Mouse (Mus musculus) liver, adult (tissue): ENCODE measurements around the gene Ranbp9.

ENCODE experiments used
- GATA4 ChIP-seq: IDR thresholded peaks from 2 replicates; pipeline ENCODE4 v1.6.1; 2014; ENCODE audit warnings: mild to moderate bottlenecking, low read length; ENCODE audit not compliant: insufficient replicate concordance

Gene Ranbp9

DNA sequence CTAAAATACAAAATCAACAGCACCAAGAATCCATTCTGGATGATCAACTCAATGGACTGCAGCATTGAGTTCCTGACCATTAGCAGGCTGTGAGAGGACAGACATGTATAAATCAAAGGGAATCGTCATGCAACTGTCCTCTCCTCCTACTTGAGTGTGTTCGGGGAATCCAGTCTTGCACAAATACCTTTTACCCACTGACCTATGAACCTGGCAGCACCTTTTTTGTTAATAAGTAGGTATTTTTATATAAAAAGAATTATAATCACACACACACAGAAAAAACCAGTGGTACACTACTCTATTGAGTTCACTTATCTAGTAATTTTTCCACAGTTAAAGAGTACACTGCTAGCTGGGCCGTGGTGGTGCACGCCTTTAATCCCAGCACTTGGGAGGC, 37.4 kb downstream of the Ranbp9 start:
- TF ChIP-seq GATA4, result no peak

DNA sequence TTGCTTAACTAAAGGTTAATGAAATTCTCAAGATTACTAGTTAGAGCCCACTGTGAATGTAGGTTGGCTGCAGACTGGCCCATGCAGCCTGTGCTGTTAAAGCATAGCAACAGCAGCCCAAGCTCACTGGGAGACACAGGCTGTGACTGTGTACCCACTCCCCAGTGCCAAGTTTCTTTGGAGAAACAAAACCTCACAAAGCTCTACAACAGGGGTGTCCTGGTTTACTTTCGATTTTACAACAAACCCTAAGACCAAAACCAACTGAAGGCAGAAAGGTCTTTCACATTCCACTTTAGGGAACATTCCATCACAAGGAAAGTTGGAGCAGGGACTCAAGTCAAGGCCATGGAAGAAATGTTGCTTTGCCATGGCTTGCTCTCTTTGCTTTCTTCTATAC, 38.5 kb downstream of the Ranbp9 start:
- no peak for TF ChIP-seq GATA4

- TF ChIP-seq GATA4, result no peak
Observed at GRCm38 (mm10) chr13:43440376-43440775, 40.7 kb downstream of the Ranbp9 start.

- no peak for TF ChIP-seq GATA4
Observed at GRCm38 (mm10) chr13:43433395-43433794, 47.7 kb downstream of the Ranbp9 start.

- TF ChIP-seq GATA4, result no peak
Observed at GRCm38 (mm10) chr13:43428436-43428835, 52.6 kb downstream of the Ranbp9 start.

GRCm38 (mm10) chr13:43415249-43415648, 65.8 kb downstream of the Ranbp9 start:
- TF ChIP-seq GATA4, result no peak

GRCm38 (mm10) chr13:43413611-43414010, 67.5 kb downstream of the Ranbp9 start:
- no peak for TF ChIP-seq GATA4

DNA sequence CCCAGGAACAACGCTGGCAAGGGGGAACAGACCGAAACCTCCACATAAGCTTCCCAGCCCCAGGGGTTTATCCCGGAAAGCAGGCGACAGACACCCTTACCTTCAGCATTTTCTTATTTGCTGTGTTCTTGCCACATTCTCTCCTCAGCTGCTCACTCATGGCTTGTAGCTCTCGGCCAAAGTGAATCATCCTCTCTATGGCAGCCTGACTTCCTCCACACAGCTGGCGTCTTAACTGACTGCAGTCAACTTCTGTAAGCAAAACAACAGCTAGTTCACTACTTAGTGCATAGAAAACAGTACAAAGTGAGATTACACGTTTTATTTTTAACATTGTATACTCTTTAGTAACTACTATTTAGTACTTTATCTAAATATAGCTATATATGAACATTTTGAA, 68.8 kb downstream of the Ranbp9 start:
- no peak for TF ChIP-seq GATA4

- no peak for TF ChIP-seq GATA4
Observed at GRCm38 (mm10) chr13:43399576-43399975, 81.5 kb downstream of the Ranbp9 start.

DNA sequence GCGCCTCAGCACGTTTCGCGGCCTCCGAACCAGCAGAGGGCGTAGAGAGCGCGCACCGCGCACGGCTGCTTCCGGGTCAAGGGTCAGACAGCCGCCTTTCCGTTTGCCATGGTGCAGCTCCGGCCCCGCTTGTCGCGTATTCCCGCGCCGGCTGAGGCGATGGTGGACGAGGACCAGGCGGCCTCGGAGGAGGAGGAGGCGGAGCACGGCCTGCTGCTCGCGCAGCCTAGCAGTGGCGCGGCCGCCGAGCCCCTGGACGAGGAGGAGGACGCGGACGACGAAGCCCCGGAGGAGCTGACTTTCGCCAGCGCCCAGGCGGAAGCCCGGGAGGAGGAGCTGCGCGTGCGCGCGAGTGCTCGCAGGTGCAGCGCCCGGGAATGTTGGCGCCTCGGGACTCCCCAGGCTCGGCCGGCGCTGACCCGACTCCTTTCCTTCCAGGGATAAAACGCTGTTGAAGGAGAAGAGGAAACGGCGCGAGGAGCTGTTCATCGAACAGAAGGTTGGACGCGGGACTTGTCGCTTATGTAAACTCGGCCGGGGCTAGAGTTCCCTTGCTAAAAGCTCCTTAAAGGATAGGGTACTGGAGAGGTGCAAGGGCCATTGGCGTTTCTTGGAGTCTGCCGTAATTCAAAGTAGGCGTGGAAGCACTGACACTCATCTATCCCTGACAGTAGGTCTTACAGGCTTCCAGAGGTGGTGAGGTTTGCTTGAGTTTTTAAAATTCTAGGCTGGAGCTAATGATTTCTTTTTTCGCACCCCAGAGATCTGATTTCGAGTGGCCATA, 82.6 kb downstream of the Ranbp9 start, which contains the start of gene Nol7:
TSS of gene Nol7 (plus strand) at position 94 of the 784 bp plus-strand sequence.
- TF ChIP-seq GATA4, result no peak

DNA sequence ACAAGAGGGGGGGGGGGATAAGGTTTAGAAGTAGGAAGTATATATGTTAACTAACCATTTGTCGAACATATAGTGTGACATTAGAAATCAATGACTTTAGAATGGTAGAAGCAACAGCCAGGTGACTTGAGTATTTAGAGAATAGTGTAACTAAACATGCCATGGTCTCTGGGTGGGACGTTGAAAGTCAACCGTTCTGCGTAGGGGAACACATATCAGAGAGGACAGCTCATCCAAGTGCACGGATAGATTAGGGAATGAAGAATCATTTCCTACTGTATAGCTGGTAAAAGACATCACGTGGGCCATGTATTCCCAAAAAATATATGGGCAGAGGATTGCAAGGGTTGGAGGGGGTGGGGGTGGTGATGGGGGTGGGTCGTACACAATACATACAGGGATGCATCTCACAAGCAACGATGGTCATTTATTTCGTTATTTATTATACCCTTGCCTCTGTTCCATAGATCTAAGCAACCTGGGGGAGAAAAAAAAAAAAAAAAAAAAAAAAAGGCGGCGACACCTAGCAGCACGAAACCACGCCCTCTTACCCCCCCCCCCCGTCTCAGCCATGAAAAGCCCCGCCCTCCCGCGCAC, 83.3 kb downstream of the Ranbp9 start:
- no peak for TF ChIP-seq GATA4

DNA sequence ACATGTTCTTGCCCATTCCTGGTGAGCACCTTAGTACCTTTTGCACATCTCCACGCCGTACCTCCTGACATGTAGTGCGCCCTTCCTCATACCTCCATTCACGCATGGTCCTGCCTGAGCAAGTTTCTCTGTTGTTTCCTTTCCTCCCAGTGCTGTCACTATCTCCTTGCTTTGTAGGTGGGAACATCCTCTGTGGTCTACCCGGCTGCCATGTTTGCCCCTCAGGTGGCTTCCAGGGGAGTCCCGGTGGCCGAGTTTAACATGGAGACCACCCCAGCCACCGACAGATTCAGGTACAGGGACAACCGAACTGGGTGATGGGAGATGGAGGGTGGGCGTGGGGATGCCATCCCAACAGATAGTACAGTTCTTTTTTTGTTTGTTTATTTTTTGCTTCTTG, 95.8 kb downstream of the Ranbp9 start:
- TF ChIP-seq GATA4, result no peak

GRCm38 (mm10) chr13:43379989-43380388, 101.1 kb downstream of the Ranbp9 start:
- no peak for TF ChIP-seq GATA4

GRCm38 (mm10) chr13:43374918-43375432, 106.1 kb downstream of the Ranbp9 start:
- TF ChIP-seq GATA4, result peak; percentile 67; the same call in 1 of the 2 replicates

GRCm38 (mm10) chr13:43374205-43374604, 106.9 kb downstream of the Ranbp9 start:
- TF ChIP-seq GATA4, result no peak

GRCm38 (mm10) chr13:43372892-43373291, 108.2 kb downstream of the Ranbp9 start:
- TF ChIP-seq GATA4, result no peak
